Mouse (Mus musculus): ENCODE data around the gene Abca1.

Gene Abca1

DNA sequence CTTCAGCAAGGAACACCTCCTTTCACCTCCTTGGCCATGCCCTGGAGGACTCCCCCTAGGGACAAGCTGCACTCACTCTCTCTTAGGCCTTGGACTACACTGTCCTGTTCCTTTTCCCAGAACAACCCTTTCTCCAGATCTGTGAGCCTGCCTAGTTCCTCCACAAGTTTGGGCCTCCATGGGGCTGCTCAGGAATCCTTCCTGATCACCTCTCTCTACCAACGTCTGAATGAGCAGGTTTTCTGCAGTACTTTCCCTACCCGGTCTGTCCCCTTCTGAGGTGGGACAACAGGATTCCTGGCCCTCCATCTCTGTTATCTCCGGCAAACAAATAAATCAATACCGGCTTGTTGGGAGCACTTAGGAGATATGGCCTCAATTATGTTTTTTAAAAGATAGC lies 12.6 kb downstream of the Abca1 start:
- H3K36me3 ChIP-seq (ENCODE audit: insufficient read depth, low read length) = no peaks in the 10 kb centered on the region
- H3K4me3 ChIP-seq (replicated peaks; ENCODE audit: low read length) = no peak overlapping the region
- no peak for TF ChIP-seq NANOG (IDR thresholded peaks at IDR 0.05; ENCODE audit: borderline replicate concordance, low read length)
- no peak for TF ChIP-seq POU5F1 (IDR thresholded peaks at IDR 0.05; ENCODE audit: borderline replicate concordance, low read length)
- TF ChIP-seq CTCF (conservative IDR thresholded peaks at IDR 0.05; ENCODE audit: low read length) = no peak
- H3K9me3 ChIP-seq (ENCODE audit: low read length) = no peaks in the 10 kb centered on the region
- H3K4me1 ChIP-seq (replicated peaks; ENCODE audit: low read depth, low read length) = peaks cover 30% of the 10 kb centered on the region
- H3K27me3 ChIP-seq (ENCODE audit: insufficient read depth, low read length) = no peaks in the 10 kb centered on the region

- no peaks in the 10 kb centered on the region for H3K36me3 ChIP-seq (ENCODE audit: insufficient read depth, low read length)
- peaks cover 25% of the 10 kb centered on the region for H3K4me1 ChIP-seq (replicated peaks; ENCODE audit: low read depth, low read length)
- H3K4me3 ChIP-seq (replicated peaks; ENCODE audit: low read length) = no peak overlapping the region
- no peaks in the 10 kb centered on the region for H3K9me3 ChIP-seq (ENCODE audit: low read length)
- TF ChIP-seq POU5F1 (IDR thresholded peaks at IDR 0.05; ENCODE audit: borderline replicate concordance, low read length) = no peak
- TF ChIP-seq NANOG (IDR thresholded peaks at IDR 0.05; ENCODE audit: borderline replicate concordance, low read length) = no peak
- no peak for TF ChIP-seq CTCF (conservative IDR thresholded peaks at IDR 0.05; ENCODE audit: low read length)
- no peaks in the 10 kb centered on the region for H3K27me3 ChIP-seq (ENCODE audit: insufficient read depth, low read length)
Observed at GRCm38 (mm10) chr4:53146227-53146949, 13.3 kb downstream of the Abca1 start.

GRCm38 (mm10) chr4:53145434-53146168 lies 14.1 kb downstream of the Abca1 start:
- TF ChIP-seq POU5F1 (IDR thresholded peaks at IDR 0.05; ENCODE audit: borderline replicate concordance, low read length) (no peak), CTCF (conservative IDR thresholded peaks at IDR 0.05; ENCODE audit: low read length) (peak; percentile 30; the same call in 1 of the 2 replicates), NANOG (IDR thresholded peaks at IDR 0.05; ENCODE audit: borderline replicate concordance, low read length) (no peak)
- H3K4me3 ChIP-seq (replicated peaks; ENCODE audit: low read length) = no peak overlapping the region

DNA sequence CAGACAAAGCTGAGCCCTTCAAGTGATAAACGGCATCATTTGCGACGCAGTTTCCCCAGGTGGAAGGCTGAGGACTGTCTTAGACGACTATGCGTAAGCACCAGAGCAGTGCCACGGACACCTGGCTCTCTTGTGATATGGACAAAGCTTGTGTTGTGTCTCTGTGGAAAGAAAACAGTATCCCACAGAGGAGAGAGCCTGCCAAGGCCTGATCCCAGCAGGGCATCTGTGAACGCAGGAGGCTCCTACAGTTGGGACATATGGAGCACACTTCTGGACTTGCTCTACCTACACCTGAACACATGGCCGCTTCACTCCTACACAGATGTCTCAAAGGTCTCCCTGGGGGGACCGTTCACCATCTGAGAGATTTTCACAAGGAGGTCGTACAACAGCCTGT lies 15.1 kb downstream of the Abca1 start:
- Histone ChIP-seq H3K27me3 (ENCODE audit: insufficient read depth, low read length) (no peaks in the 10 kb centered on the region), H3K4me3 (replicated peaks; ENCODE audit: low read length) (no peak overlapping the region), H3K4me1 (replicated peaks; ENCODE audit: low read depth, low read length) (peaks cover 25% of the 10 kb centered on the region), H3K36me3 (ENCODE audit: insufficient read depth, low read length) (peaks cover 3% of the 10 kb centered on the region; the same call in 1 of the 2 replicates), H3K9me3 (ENCODE audit: low read length) (no peaks in the 10 kb centered on the region)
- TF ChIP-seq POU5F1 (IDR thresholded peaks at IDR 0.05; ENCODE audit: borderline replicate concordance, low read length) = no peak
- no peak for TF ChIP-seq NANOG (IDR thresholded peaks at IDR 0.05; ENCODE audit: borderline replicate concordance, low read length)
- no peak for TF ChIP-seq CTCF (conservative IDR thresholded peaks at IDR 0.05; ENCODE audit: low read length)

More at GRCm38 (mm10) chr4:53145434-53146168, 14.1 kb downstream of the Abca1 start:
- no peaks in the 10 kb centered on the region for H3K9me3 ChIP-seq (ENCODE audit: low read length)
- no peaks in the 10 kb centered on the region for H3K27me3 ChIP-seq (ENCODE audit: insufficient read depth, low read length)
- H3K36me3 ChIP-seq (ENCODE audit: insufficient read depth, low read length) = no peaks in the 10 kb centered on the region
- peaks cover 25% of the 10 kb centered on the region for H3K4me1 ChIP-seq (replicated peaks; ENCODE audit: low read depth, low read length)

GRCm38 (mm10) chr4:53144021-53144420 lies 15.7 kb downstream of the Abca1 start:
- peaks cover 25% of the 10 kb centered on the region for H3K4me1 ChIP-seq (replicated peaks; ENCODE audit: low read depth, low read length)
- H3K27me3 ChIP-seq (ENCODE audit: insufficient read depth, low read length) = no peaks in the 10 kb centered on the region
- TF ChIP-seq CTCF (conservative IDR thresholded peaks at IDR 0.05; ENCODE audit: low read length) (no peak), POU5F1 (IDR thresholded peaks at IDR 0.05; ENCODE audit: borderline replicate concordance, low read length) (no peak), NANOG (IDR thresholded peaks at IDR 0.05; ENCODE audit: borderline replicate concordance, low read length) (no peak)
- H3K4me3 ChIP-seq (replicated peaks; ENCODE audit: low read length) = no peak overlapping the region
- H3K36me3 ChIP-seq (ENCODE audit: insufficient read depth, low read length) = peaks cover 8% of the 10 kb centered on the region; the same call in 1 of the 2 replicates
- no peaks in the 10 kb centered on the region for H3K9me3 ChIP-seq (ENCODE audit: low read length)

DNA sequence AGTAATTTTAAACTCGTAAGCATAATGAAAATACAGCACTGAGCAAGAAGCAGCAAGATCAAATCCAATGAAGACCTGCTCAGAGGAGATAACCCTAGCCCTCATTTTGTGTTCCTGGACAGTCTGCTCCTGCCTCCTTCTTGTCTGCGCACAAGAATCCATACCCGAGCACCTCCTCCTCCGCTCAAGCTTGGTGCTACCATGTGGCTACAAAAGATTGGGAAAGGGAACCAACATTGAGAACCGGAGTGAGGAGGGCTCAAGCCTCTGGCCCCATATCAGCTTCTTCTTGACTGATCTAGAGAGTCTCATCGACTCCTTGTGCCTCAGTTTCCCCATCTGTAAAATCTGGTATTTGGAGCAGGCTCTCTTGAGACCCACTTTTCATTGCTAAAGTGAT lies 19.0 kb downstream of the Abca1 start:
- no peaks in the 10 kb centered on the region for H3K9me3 ChIP-seq (ENCODE audit: low read length)
- H3K27me3 ChIP-seq (ENCODE audit: insufficient read depth, low read length) = no peaks in the 10 kb centered on the region
- TF ChIP-seq POU5F1 (IDR thresholded peaks at IDR 0.05; ENCODE audit: borderline replicate concordance, low read length) (no peak), CTCF (conservative IDR thresholded peaks at IDR 0.05; ENCODE audit: low read length) (no peak), NANOG (IDR thresholded peaks at IDR 0.05; ENCODE audit: borderline replicate concordance, low read length) (no peak)
- H3K36me3 ChIP-seq (ENCODE audit: insufficient read depth, low read length) = peaks cover 13% of the 10 kb centered on the region; the same call in 1 of the 2 replicates
- H3K4me1 ChIP-seq (replicated peaks; ENCODE audit: low read depth, low read length) = peaks cover 4% of the 10 kb centered on the region
- no peak overlapping the region for H3K4me3 ChIP-seq (replicated peaks; ENCODE audit: low read length)

DNA sequence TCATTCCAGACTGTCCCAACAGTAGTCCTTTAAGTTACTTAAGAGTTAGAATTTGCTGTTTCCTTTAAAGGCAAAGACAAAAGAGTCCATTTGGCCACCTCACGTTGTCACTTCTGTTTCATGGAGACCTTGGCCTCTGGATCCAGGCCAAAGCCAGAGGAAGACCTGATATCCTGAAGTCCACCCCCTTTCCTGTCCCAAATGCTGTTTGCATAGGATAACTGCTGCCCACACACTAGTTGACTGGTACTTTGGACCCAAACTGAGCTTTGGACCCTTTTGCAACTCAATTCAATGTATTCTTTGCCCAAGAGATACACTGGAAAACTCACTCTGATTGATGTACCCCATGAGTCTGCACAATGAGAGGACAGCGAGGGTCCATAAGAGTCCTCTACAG lies 20.2 kb downstream of the Abca1 start:
- no peak overlapping the region for H3K4me3 ChIP-seq (replicated peaks; ENCODE audit: low read length)
- peaks cover 13% of the 10 kb centered on the region; the same call in 1 of the 2 replicates for H3K36me3 ChIP-seq (ENCODE audit: insufficient read depth, low read length)
- TF ChIP-seq POU5F1 (IDR thresholded peaks at IDR 0.05; ENCODE audit: borderline replicate concordance, low read length) (no peak), NANOG (IDR thresholded peaks at IDR 0.05; ENCODE audit: borderline replicate concordance, low read length) (no peak), CTCF (conservative IDR thresholded peaks at IDR 0.05; ENCODE audit: low read length) (no peak)
- H3K27me3 ChIP-seq (ENCODE audit: insufficient read depth, low read length) = no peaks in the 10 kb centered on the region
- H3K4me1 ChIP-seq (replicated peaks; ENCODE audit: low read depth, low read length) = no peaks in the 10 kb centered on the region
- H3K9me3 ChIP-seq (ENCODE audit: low read length) = no peaks in the 10 kb centered on the region

GRCm38 (mm10) chr4:53138974-53139373 lies 20.7 kb downstream of the Abca1 start:
- Histone ChIP-seq H3K27me3 (ENCODE audit: insufficient read depth, low read length) (no peaks in the 10 kb centered on the region), H3K4me1 (replicated peaks; ENCODE audit: low read depth, low read length) (no peaks in the 10 kb centered on the region), H3K9me3 (ENCODE audit: low read length) (no peaks in the 10 kb centered on the region), H3K4me3 (replicated peaks; ENCODE audit: low read length) (no peak overlapping the region), H3K36me3 (ENCODE audit: insufficient read depth, low read length) (peaks cover 13% of the 10 kb centered on the region; the same call in 1 of the 2 replicates)
- TF ChIP-seq POU5F1 (IDR thresholded peaks at IDR 0.05; ENCODE audit: borderline replicate concordance, low read length) (no peak), NANOG (IDR thresholded peaks at IDR 0.05; ENCODE audit: borderline replicate concordance, low read length) (no peak), CTCF (conservative IDR thresholded peaks at IDR 0.05; ENCODE audit: low read length) (no peak)

Measured in E14TG2a.4 (cell line).